8 mouse cellular contexts compared by ENCODE assay signal in the genomic region with DNA sequence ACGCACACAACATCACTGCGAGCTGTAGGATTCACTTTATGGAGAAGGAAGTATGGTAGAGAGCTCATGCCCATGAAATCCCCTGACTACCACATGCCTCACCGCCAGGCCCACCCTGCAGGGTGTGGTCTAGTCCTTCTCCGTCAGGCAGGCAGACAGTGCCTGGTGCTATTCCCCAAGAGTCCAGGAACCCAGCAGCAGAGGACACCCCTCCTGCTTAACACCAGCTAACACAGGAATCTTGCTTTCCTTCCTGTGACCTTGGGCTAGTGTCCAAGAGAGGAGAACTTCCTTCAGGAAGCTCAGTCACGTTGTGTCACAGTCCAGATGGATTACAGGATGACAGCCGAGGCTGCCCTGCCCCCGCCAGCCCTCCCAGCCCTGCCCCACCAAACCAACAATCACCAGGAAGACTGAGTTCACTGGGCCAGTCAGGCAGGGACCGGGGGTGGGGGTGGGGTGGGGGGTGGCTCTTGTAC. TPM values are rescaled to one million over a fixed set of nuclear protein-coding genes. Genes with fewer than 3 reads are reported as not detected.
DNase-seq lines count a peak whose midpoint lies in the region; ATAC-seq and TF ChIP-seq lines count a peak whose summit lies in the region.

No protein-coding gene starts in this region.

- no peak overlapping the region for H3K4me2 ChIP-seq in kidney, embryonic 14.5 days (replicated peaks; ENCODE audit: low read depth, low read length)
- no peak overlapping the region for H3K4me2 ChIP-seq in lung, embryonic 16.5 days (ENCODE audit: low read depth, low read length)

- no peak for TF ChIP-seq CTCF in thymus, adult 2 months (IDR thresholded peaks at IDR 0.05; ENCODE audit: borderline replicate concordance, control insufficient read depth, extremely low read depth, insufficient read depth, low read length, poor library complexity)

- H3K27ac ChIP-seq in kidney, embryonic 14.5 days (ENCODE audit: low read depth, low read length): peak overlapping the region; percentile 59
- peak overlapping the region; percentile 78 for H3K27ac ChIP-seq in lung, embryonic 16.5 days (ENCODE audit: low read length)
- no peak overlapping the region for H3K27ac ChIP-seq in thymus, adult 2 months (ENCODE audit: control insufficient read depth, insufficient read depth, low read length)

- peaks cover 16% of the 10 kb centered on the region; the same call in 1 of the 2 replicates for H3K4me1 ChIP-seq in kidney, embryonic 14.5 days (ENCODE audit: control insufficient read depth, insufficient read depth, low read length)
- peaks cover 12% of the 10 kb centered on the region for H3K4me1 ChIP-seq in lung, embryonic 16.5 days (replicated peaks; ENCODE audit: control insufficient read depth, insufficient read depth, low read length)
- no peaks in the 10 kb centered on the region for H3K4me1 ChIP-seq in thymus, adult 2 months (replicated peaks; ENCODE audit: control insufficient read depth, insufficient read depth, low read length)

- no peaks in the 10 kb centered on the region for H3K9me3 ChIP-seq in kidney, embryonic 14.5 days (ENCODE audit: control insufficient read depth, low read length)
- H3K9me3 ChIP-seq in lung, embryonic 16.5 days (ENCODE audit: control insufficient read depth, low read length): no peaks in the 10 kb centered on the region

- 47% methylated on average over 8 of the region's 8 CpGs for WGBS in kidney, embryonic 14.5 days
- WGBS in lung, embryonic 16.5 days: 27% methylated on average over 8 of the region's 8 CpGs
- 33% methylated on average over 8 of the region's 8 CpGs for WGBS in thymus, adult 2 months

- no peaks in the 10 kb centered on the region for H3K36me3 ChIP-seq in kidney, embryonic 14.5 days (ENCODE audit: control insufficient read depth, insufficient read depth, low read length)
- no peaks in the 10 kb centered on the region for H3K36me3 ChIP-seq in lung, embryonic 16.5 days (ENCODE audit: control insufficient read depth, insufficient read depth, low read length)
- no peaks in the 10 kb centered on the region for H3K36me3 ChIP-seq in thymus, adult 2 months (ENCODE audit: control insufficient read depth, insufficient read depth, low read length)

- H3K4me3 ChIP-seq in kidney, embryonic 14.5 days (ENCODE audit: low read length): no peak overlapping the region
- H3K4me3 ChIP-seq in lung, embryonic 16.5 days (ENCODE audit: low read length): no peak overlapping the region
- no peak overlapping the region for H3K4me3 ChIP-seq in thymus, adult 2 months (ENCODE audit: control insufficient read depth, insufficient read depth, low read length)

- no peaks in the 10 kb centered on the region for H3K27me3 ChIP-seq in kidney, embryonic 14.5 days (ENCODE audit: control insufficient read depth, insufficient read depth, low read length)
- no peaks in the 10 kb centered on the region for H3K27me3 ChIP-seq in lung, embryonic 16.5 days (ENCODE audit: control insufficient read depth, insufficient read depth, low read depth, low read length)
- H3K27me3 ChIP-seq in thymus, adult 2 months (ENCODE audit: control insufficient read depth, insufficient read depth, low read length): no peaks in the 10 kb centered on the region

- ATAC-seq in kidney, embryonic 14.5 days (ENCODE audit: low FRiP score, low TSS enrichment): peak; percentile 85
- ATAC-seq in lung, embryonic 16.5 days (ENCODE audit: low read depth): peak; percentile 97

- peak; percentile 86 for DNase-seq in adrenal gland, postnatal 14 days
- DNase-seq in heart, adult 18-20 months: peak; percentile 70 to 91
- DNase-seq in urinary bladder, postnatal 14 days (ENCODE audit: low spot score): no peak
- DNase-seq in right cerebral cortex, postnatal 25 days: no peak
- DNase-seq in thymus, adult 2 months: no peak
- no peak for DNase-seq in layer of hippocampus, adult 9-10 months (ENCODE audit: low spot score)

- no peak for TF ChIP-seq POLR2A in thymus, adult 2 months (IDR thresholded peaks at IDR 0.05; ENCODE audit: control insufficient read depth, extremely low read depth, insufficient read depth, low read length, poor library complexity)

- H3K9ac ChIP-seq in kidney, embryonic 14.5 days (ENCODE audit: low read depth, low read length): no peak overlapping the region
- H3K9ac ChIP-seq in lung, embryonic 16.5 days (ENCODE audit: low read length): no peak overlapping the region

RNA-seq across cellular contexts. Expression of gene Cdc42bpb, which starts 9.2 kb away (rescaled TPM):
- total RNA-seq in adrenal gland, postnatal 14 days (2021): 133 and 149 TPM in 2 replicates
- total RNA-seq in heart, adult 18-20 months (2021): 10 to 100 TPM; 52.7 to 57.6 TPM
- polyA plus RNA-seq in kidney, embryonic 14.5 days (2014; fragmentation: Nextera tagmentation; extraction: Ambion mirVana): 43.4 and 44.3 TPM in 2 replicates
- 34.4 and 36.1 TPM in 2 replicates for polyA plus RNA-seq in lung, embryonic 16.5 days (2015; fragmentation: Nextera tagmentation; extraction: Ambion mirVana)
- 59.2 and 62.1 TPM in 2 replicates for polyA plus RNA-seq in thymus, adult 2 months (2012; rRNA removed)

RNA-seq across cellular contexts. Expression of gene Lbhd2, which starts 19.9 kb away (rescaled TPM):
- total RNA-seq in adrenal gland, postnatal 14 days (2021): 0.56 and 0.79 TPM in 2 replicates
- not detected for total RNA-seq in heart, adult 18-20 months (2021)
- 5.8 and 9.9 TPM in 2 replicates for polyA plus RNA-seq in kidney, embryonic 14.5 days (2014; fragmentation: Nextera tagmentation; extraction: Ambion mirVana)
- 0.79 and 0.80 TPM in 2 replicates for polyA plus RNA-seq in lung, embryonic 16.5 days (2015; fragmentation: Nextera tagmentation; extraction: Ambion mirVana)
- polyA plus RNA-seq in thymus, adult 2 months (2012; rRNA removed): 1.4 and 1.9 TPM in 2 replicates

RNA-seq across cellular contexts. Expression of gene Exoc3l4, which starts 30.1 kb away (rescaled TPM):
- total RNA-seq in adrenal gland, postnatal 14 days (2021): 4.6 and 5.2 TPM in 2 replicates
- total RNA-seq in heart, adult 18-20 months (2021): 1 to 10 TPM; 3.2 to 4.1 TPM
- 10.8 and 10.9 TPM in 2 replicates for polyA plus RNA-seq in kidney, embryonic 14.5 days (2014; fragmentation: Nextera tagmentation; extraction: Ambion mirVana)
- 13.0 and 14.5 TPM in 2 replicates for polyA plus RNA-seq in lung, embryonic 16.5 days (2015; fragmentation: Nextera tagmentation; extraction: Ambion mirVana)
- 31.0 and 41.5 TPM in 2 replicates for polyA plus RNA-seq in thymus, adult 2 months (2012; rRNA removed)

RNA-seq across cellular contexts. Expression of gene Tnfaip2, which starts 55.6 kb away (rescaled TPM):
- total RNA-seq in adrenal gland, postnatal 14 days (2021): 14.0 and 14.4 TPM in 2 replicates
- 10 to 100 TPM; 45.1 to 52.6 TPM for total RNA-seq in heart, adult 18-20 months (2021)
- polyA plus RNA-seq in kidney, embryonic 14.5 days (2014; fragmentation: Nextera tagmentation; extraction: Ambion mirVana): 16.5 and 18.8 TPM in 2 replicates
- polyA plus RNA-seq in lung, embryonic 16.5 days (2015; fragmentation: Nextera tagmentation; extraction: Ambion mirVana): 4.0 and 6.9 TPM in 2 replicates
- polyA plus RNA-seq in thymus, adult 2 months (2012; rRNA removed): 18.9 and 27.9 TPM in 2 replicates

Comparison
In these comparisons a context has a peak if more than half of its experiments do, and no peak if none do; other contexts are left out.
1. DNase-seq: peak in adrenal gland, postnatal 14 days (single experiment) and heart, adult 18-20 months (2 of 2); none in urinary bladder, postnatal 14 days (single experiment), right cerebral cortex, postnatal 25 days (single experiment), thymus, adult 2 months (single experiment) and layer of hippocampus, adult 9-10 months (single experiment).